Comparison of ENCODE assay signal across 26 mouse cellular contexts in the genomic region with DNA sequence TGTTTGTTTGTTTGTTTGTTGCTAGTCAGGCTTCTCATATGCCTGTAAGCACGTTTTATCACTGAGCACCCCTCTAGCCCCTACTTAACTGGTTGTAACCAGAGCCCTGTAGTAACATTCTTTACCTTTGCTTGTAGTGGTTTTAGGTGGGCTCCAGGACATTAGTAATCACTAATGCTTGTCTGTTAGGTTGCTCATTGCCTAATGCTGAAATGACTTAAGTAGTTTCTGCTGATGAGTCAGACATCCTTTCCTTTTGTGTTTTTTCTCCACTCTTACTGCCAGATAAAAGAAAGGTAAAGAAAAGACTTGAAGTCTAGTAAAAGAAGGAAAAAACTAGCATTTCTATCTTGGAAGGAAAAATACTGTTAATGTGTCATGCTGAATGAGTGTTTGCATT. TPM values are rescaled to one million over a fixed set of nuclear protein-coding genes. Genes with fewer than 3 reads are reported as not detected.
DNase-seq lines count a peak whose midpoint lies in the region; ATAC-seq and TF ChIP-seq lines count a peak whose summit lies in the region.
"Had no signal": no experiment of that assay in that cellular context is flagged by ENCODE, and none has a peak within 500 bp of the region (broad histone marks: within the 10 kb centered on the region; RNA-seq: fewer than 3 reads in every experiment).

No protein-coding gene starts in this region.

- ATAC-seq in common myeloid progenitor, adult 5-6 weeks (replicated peaks; ENCODE audit: low read depth, poor library complexity, severe bottlenecking) = 0 out of 2 replicates have a peak, but pooled peaks have one; percentile 5
- ATAC-seq in megakaryocyte progenitor cell, adult 5-6 weeks (replicated peaks; ENCODE audit: poor library complexity) = peak; percentile 18; the same call in 1 of the 2 replicates
- ATAC-seq in CD4-positive, CD25-positive, alpha-beta regulatory T cell, adult 4 months = no peak
- no peak for ATAC-seq in forebrain, embryonic 14.5 days
- ATAC-seq: forebrain, embryonic 13.5 days; forebrain, postnatal 0 days; intestine, embryonic 15.5 days had no signal

- H3K27me3 ChIP-seq in forebrain, embryonic 14.5 days (replicated peaks; ENCODE audit: control insufficient read depth, insufficient read depth, low read length) = no peaks in the 10 kb centered on the region
- H3K27me3 ChIP-seq: forebrain, embryonic 13.5 days; heart, embryonic 13.5 days; hindbrain, embryonic 12.5 days; hindbrain, embryonic 15.5 days; intestine, embryonic 15.5 days had no signal

- peak overlapping the region; percentile 57 for H3K27ac ChIP-seq in gastrocnemius, adult 2 months
- no peak overlapping the region for H3K27ac ChIP-seq in forebrain, embryonic 14.5 days (ENCODE audit: low read depth, low read length)
- H3K27ac ChIP-seq: forebrain, embryonic 10.5 days; forebrain, embryonic 13.5 days; heart, adult 2 months; heart, embryonic 10.5 days; heart, embryonic 13.5 days; hindbrain, embryonic 12.5 days; hindbrain, embryonic 15.5 days; intestine, embryonic 15.5 days had no signal

- H3K4me2 ChIP-seq in forebrain, embryonic 14.5 days (ENCODE audit: low read length) = no peak overlapping the region
- H3K4me2 ChIP-seq: forebrain, embryonic 13.5 days; heart, embryonic 13.5 days; hindbrain, embryonic 12.5 days; hindbrain, embryonic 15.5 days; intestine, embryonic 15.5 days had no signal

- TF ChIP-seq CTCF in gastrocnemius, adult 2 months (IDR thresholded peaks at IDR 0.05) = no peak

- H3K4me1 ChIP-seq in forebrain, embryonic 14.5 days (ENCODE audit: control insufficient read depth, insufficient read depth, low read length) = peaks cover 3% of the 10 kb centered on the region; the same call in 1 of the 2 replicates

- DNase-seq in gastrocnemius, adult 2 months = no peak
- no peak for DNase-seq in gastrocnemius, adult 8-10 months (ENCODE audit: low spot score in 2 of 2)
- DNase-seq in NIH3T3 (ENCODE audit: low read depth) = peak; percentile 5
- no peak for DNase-seq in neural tube, embryonic 10.5 days (ENCODE audit: extremely low spot score, low spot score)
- DNase-seq in forebrain, embryonic 14.5 days (ENCODE audit: low spot score) = no peak
- DNase-seq: adrenal gland, postnatal 14 days; cerebellum, adult 11-12 months; cerebellum, adult 8-10 months; cerebellum, postnatal 10 days; cerebellum, postnatal 36 days; forebrain, postnatal 0 days; gastrocnemius, postnatal 25 days; heart, adult 2 months; kidney, adult 11 months; kidney, adult 8-10 months had no signal

- no peak overlapping the region for H3K4me3 ChIP-seq in gastrocnemius, adult 2 months
- H3K4me3 ChIP-seq in forebrain, embryonic 14.5 days (ENCODE audit: low read depth, low read length) = no peak overlapping the region
- H3K4me3 ChIP-seq: forebrain, embryonic 10.5 days; forebrain, embryonic 13.5 days; heart, adult 2 months; heart, embryonic 10.5 days; heart, embryonic 13.5 days; hindbrain, embryonic 12.5 days; hindbrain, embryonic 15.5 days; intestine, embryonic 15.5 days had no signal

- peaks cover 33% of the 10 kb centered on the region for H3K36me3 ChIP-seq in forebrain, embryonic 14.5 days (ENCODE audit: control insufficient read depth, insufficient read depth, low read length)

- H3K9ac ChIP-seq in forebrain, embryonic 14.5 days (ENCODE audit: low read length) = no peak overlapping the region
- H3K9ac ChIP-seq: forebrain, embryonic 13.5 days; forebrain, postnatal 0 days; heart, embryonic 13.5 days; hindbrain, embryonic 12.5 days; hindbrain, embryonic 15.5 days; intestine, embryonic 15.5 days had no signal

- no peaks in the 10 kb centered on the region for H3K9me3 ChIP-seq in forebrain, embryonic 14.5 days (replicated peaks; ENCODE audit: control insufficient read depth, low read length)
- H3K9me3 ChIP-seq: forebrain, embryonic 10.5 days; forebrain, embryonic 13.5 days; heart, embryonic 10.5 days; heart, embryonic 13.5 days; hindbrain, embryonic 12.5 days; hindbrain, embryonic 15.5 days; intestine, embryonic 15.5 days had no signal

- intact Hi-C loops in gastrocnemius, adult 2 months (cut with DNase I) = no loop called here

- WGBS in forebrain, embryonic 14.5 days = 66% methylated on average over 1 of the region's 1 CpGs

RNA-seq across cellular contexts. Expression of a gene that starts 10.6 kb away (rescaled TPM):
- 1 to 10 TPM; 9.2 to 9.7 TPM for total RNA-seq in gastrocnemius, adult 2 months (2021)
- 10 to 100 TPM in 2 of 4 experiments, 1 to 10 TPM in 2; 8.2 to 11.0 (median 10.0) TPM for total RNA-seq in gastrocnemius, adult 8-10 months (2022)
- total RNA-seq in common myeloid progenitor, adult 5-6 weeks (2017) = 53.5 and 60.8 TPM in 2 replicates
- total RNA-seq in megakaryocyte progenitor cell, adult 5-6 weeks (2015) = 38.5 and 41.0 TPM in 2 replicates
- total RNA-seq in megakaryocyte progenitor cell, adult 5-6 weeks (2017) = 39.9 and 48.6 TPM in 2 replicates
- polyA plus RNA-seq in CD4-positive, CD25-positive, alpha-beta regulatory T cell, adult 4 months (2017; shearing (Covaris generic)) = 10 to 100 TPM; 21.0 to 23.1 TPM
- polyA plus RNA-seq in forebrain, embryonic 14.5 days (2014; fragmentation: Nextera tagmentation; extraction: Ambion mirVana) = 20.3 and 27.8 TPM in 2 replicates

RNA-seq across cellular contexts. Expression of a gene that starts 10.9 kb away (rescaled TPM):
- 1 to 10 TPM; 9.6 to 10.0 TPM for total RNA-seq in gastrocnemius, adult 2 months (2021)
- total RNA-seq in gastrocnemius, adult 8-10 months (2022) = 10 to 100 TPM in 1 of 4 experiments, 1 to 10 TPM in 3; 7.6 to 10.9 (median 9.4) TPM
- total RNA-seq in common myeloid progenitor, adult 5-6 weeks (2017) = 12.1 and 18.8 TPM in 2 replicates
- 11.8 and 15.3 TPM in 2 replicates for total RNA-seq in megakaryocyte progenitor cell, adult 5-6 weeks (2015)
- total RNA-seq in megakaryocyte progenitor cell, adult 5-6 weeks (2017) = 9.2 and 9.4 TPM in 2 replicates
- 10 to 100 TPM; 27.5 to 31.9 TPM for polyA plus RNA-seq in CD4-positive, CD25-positive, alpha-beta regulatory T cell, adult 4 months (2017; shearing (Covaris generic))
- polyA plus RNA-seq in forebrain, embryonic 14.5 days (2014; fragmentation: Nextera tagmentation; extraction: Ambion mirVana) = 33.5 and 37.2 TPM in 2 replicates

RNA-seq across cellular contexts. Expression of a gene that starts 58.5 kb away (rescaled TPM):
- 1 to 10 TPM; 5.0 to 5.2 TPM for total RNA-seq in gastrocnemius, adult 2 months (2021)
- total RNA-seq in gastrocnemius, adult 8-10 months (2022) = 1 to 10 TPM; 2.3 to 2.9 (median 2.6) TPM
- total RNA-seq in common myeloid progenitor, adult 5-6 weeks (2017) = 1.5 and 2.2 TPM in 2 replicates
- 0.86 and 1.6 TPM in 2 replicates for total RNA-seq in megakaryocyte progenitor cell, adult 5-6 weeks (2015)
- 0.42 and 1.3 TPM in 2 replicates for total RNA-seq in megakaryocyte progenitor cell, adult 5-6 weeks (2017)
- under 1 TPM; 0.66 to 0.92 TPM for polyA plus RNA-seq in CD4-positive, CD25-positive, alpha-beta regulatory T cell, adult 4 months (2017; shearing (Covaris generic))
- polyA plus RNA-seq in forebrain, embryonic 14.5 days (2014; fragmentation: Nextera tagmentation; extraction: Ambion mirVana) = 1.7 and 2.9 TPM in 2 replicates
- polyA plus RNA-seq: adrenal gland, adult 2 months had no signal

RNA-seq across cellular contexts. Expression of a gene that starts 59.9 kb away (rescaled TPM):
- total RNA-seq in gastrocnemius, adult 2 months (2021) = 10 to 100 TPM; 15.8 to 17.5 TPM
- 10 to 100 TPM in 3 of 4 experiments, 1 to 10 TPM in 1; 9.4 to 12.3 (median 11.9) TPM for total RNA-seq in gastrocnemius, adult 8-10 months (2022)
- 93.6 and 96.9 TPM in 2 replicates for total RNA-seq in common myeloid progenitor, adult 5-6 weeks (2017)
- 53.4 and 70.1 TPM in 2 replicates for total RNA-seq in megakaryocyte progenitor cell, adult 5-6 weeks (2015)
- total RNA-seq in megakaryocyte progenitor cell, adult 5-6 weeks (2017) = 55.6 and 102 TPM in 2 replicates
- polyA plus RNA-seq in CD4-positive, CD25-positive, alpha-beta regulatory T cell, adult 4 months (2017; shearing (Covaris generic)) = 100 to 1,000 TPM in 1 of 2 experiments, 10 to 100 TPM in 1; 99.3 to 103 TPM
- 38.4 and 49.4 TPM in 2 replicates for polyA plus RNA-seq in forebrain, embryonic 14.5 days (2014; fragmentation: Nextera tagmentation; extraction: Ambion mirVana)

Comparison
In these comparisons a context has a peak if more than half of its experiments do, and no peak if none do; other contexts are left out.
1. ATAC-seq: peak in common myeloid progenitor, adult 5-6 weeks (single experiment) and megakaryocyte progenitor cell, adult 5-6 weeks (single experiment); none in CD4-positive, CD25-positive, alpha-beta regulatory T cell, adult 4 months (single experiment) and forebrain, embryonic 14.5 days (single experiment).